Mouse (Mus musculus) embryonic stem cell, embryonic (primary cell): ENCODE data around the gene Unc5cl.

ENCODE experiments used
- CTCF ChIA-PET, 4 experiments: fragments of 300-600 bp in 2 of 4; fragments of 350-600 bp in 2 of 4; sonication (Branson Sonifier 250); formaldehyde crosslinking; loops; one replicate each; lab custom pipeline; 2022; ENCODE audit warnings: inconsistent platforms in 2 of 4; lab: Charles Lee
- POLR2A ChIA-PET, 4 experiments: fragments of 300-600 bp in 2 of 4; fragments of 350-600 bp in 2 of 4; sonication (Branson Sonifier 250); formaldehyde crosslinking; loops; one replicate each; lab custom pipeline; 2022; ENCODE audit warnings: antibody characterized with exemption in 4 of 4, inconsistent platforms in 1 of 4; lab: Charles Lee

Gene Unc5cl

GRCm38 (mm10) chr17:48569656-48570055 is 115.0 kb downstream of the Unc5cl start:
- CTCF ChIA-PET = interaction anchor here in 2 of 4 experiments (0.6 to 0.7 kb wide), 3 partner anchors 31 to 482 kb away, joined by 3 to 4 read pairs (median 3); no protein-coding TSS in a partner anchor
- POLR2A ChIA-PET = interaction anchor here in 1 of 4 experiments (0.5 kb wide), 1 partner anchor 48 kb away, joined by 3 read pairs; no protein-coding TSS in a partner anchor

- ChIA-PET POLR2A (no interaction called here), CTCF (interaction anchor here in 1 of 4 experiments (2.4 kb wide), 1 partner anchor 42 kb away, joined by 6 read pairs; no protein-coding TSS in a partner anchor)
Measured at GRCm38 (mm10) chr17:48581153-48581552, 126.5 kb downstream of the Unc5cl start.

- ChIA-PET POLR2A (no interaction called here), CTCF (interaction anchor here in 1 of 4 experiments (0.7 to 2.4 kb wide), 2 partner anchors 9 to 44 kb away, joined by 3 to 6 read pairs; no protein-coding TSS in a partner anchor)
Measured at GRCm38 (mm10) chr17:48582486-48582990, 127.8 kb downstream of the Unc5cl start.

DNA sequence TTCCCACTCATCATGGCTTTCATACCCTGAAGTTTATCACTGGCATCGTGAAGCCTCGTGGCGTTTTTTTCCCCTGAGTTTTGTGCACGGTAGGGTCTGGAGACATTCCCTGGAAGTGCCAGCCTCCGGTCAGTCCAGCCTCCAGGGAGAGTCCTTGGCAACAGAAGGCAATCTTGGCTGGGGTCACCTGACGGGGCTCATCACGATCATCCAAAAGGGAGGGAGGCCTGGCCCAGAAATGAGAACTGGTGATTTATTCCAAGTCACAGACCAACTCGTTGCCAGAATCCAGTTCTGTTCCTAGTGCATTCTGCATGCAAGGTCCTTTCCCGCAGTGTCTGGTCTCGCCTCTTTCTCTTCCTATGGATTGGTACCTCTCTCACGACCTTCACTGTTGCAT is 128.7 kb downstream of the Unc5cl start:
- CTCF ChIA-PET = interaction anchor here in 1 of 4 experiments (0.7 to 2.4 kb wide), 2 partner anchors 8 to 44 kb away, joined by 3 to 6 read pairs; no protein-coding TSS in a partner anchor

DNA sequence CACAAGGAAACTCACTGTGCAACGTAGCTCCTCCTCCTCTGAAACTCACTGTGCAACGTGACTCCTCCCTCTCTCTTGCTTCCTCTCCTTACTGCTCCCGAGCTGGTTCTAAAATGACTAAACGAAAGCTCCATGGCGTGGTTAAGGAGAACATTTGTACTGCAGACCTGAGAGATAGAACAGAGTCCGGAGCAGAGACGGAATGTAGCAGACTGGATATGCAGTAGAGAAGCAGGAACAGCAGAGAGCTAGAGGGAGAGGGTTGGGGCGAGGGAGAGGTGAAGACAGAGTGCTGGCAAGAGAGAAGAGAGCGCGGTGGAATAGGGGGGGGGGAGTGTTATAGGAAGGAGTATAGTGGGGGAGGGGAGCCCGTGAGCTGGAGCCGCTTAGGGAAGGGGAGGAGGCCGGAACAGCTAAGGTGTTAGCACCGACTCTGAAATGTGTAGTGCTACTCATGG is 131.2 kb downstream of the Unc5cl start:
- ChIA-PET POLR2A (interaction anchor here in 3 of 4 experiments (0.5 to 1.3 kb wide), 5 partner anchors 10 to 651 kb away, joined by 3 to 6 read pairs (median 5); no protein-coding TSS in a partner anchor), CTCF (interaction anchor here (0.5 to 2.1 kb wide), 15 partner anchors 9 to 445 kb away, joined by 3 to 9 read pairs (median 5); no protein-coding TSS in a partner anchor)

More for the DNA sequence above, 128.7 kb downstream of the Unc5cl start:
- POLR2A ChIA-PET = no interaction called here

- ChIA-PET CTCF (interaction anchor here (0.5 to 1.3 kb wide), 9 partner anchors 9 to 1493 kb away, joined by 3 to 4 read pairs (median 3); partner anchors contain the start of gene Lrfn2 (in 1 of the 4)), POLR2A (no interaction called here)
Measured at GRCm38 (mm10) chr17:48588674-48589073, 134.0 kb downstream of the Unc5cl start.
